Mouse (Mus musculus): ENCODE results near the gene Tgif1.

GRCm38 (mm10) chr17:70850233-70850995 is 2.9 kb downstream of the Tgif1 start:
- no peak for TF ChIP-seq EP300 (IDR thresholded peaks at IDR 0.05; ENCODE audit: low read depth)
- TF ChIP-seq CTCF (IDR thresholded peaks at IDR 0.05; ENCODE audit: low read depth): no peak

All from heart, postnatal 0 days (tissue).